Comparison of ENCODE assay signal across 8 mouse cellular contexts in genomic region chr2:32625212-32625872, GRCm38 (mm10). TPM values are rescaled to one million over a fixed set of nuclear protein-coding genes. Genes with fewer than 3 reads are reported as not detected.
DNase-seq lines count a peak whose midpoint lies in the region; ATAC-seq and TF ChIP-seq lines count a peak whose summit lies in the region.

No protein-coding gene starts in this region.

- H3K27ac ChIP-seq in hindbrain, embryonic 11.5 days (ENCODE audit: low read depth, low read length) = peak overlapping the region; percentile 68

- 2% methylated on average over 13 of the region's 13 CpGs for WGBS in hindbrain, embryonic 11.5 days
- WGBS in lung, adult 2 months = 11% methylated on average over 13 of the region's 13 CpGs

- no peaks in the 10 kb centered on the region for H3K36me3 ChIP-seq in hindbrain, embryonic 11.5 days (ENCODE audit: control insufficient read depth, insufficient read depth, low read length)

- H3K4me1 ChIP-seq in hindbrain, embryonic 11.5 days (replicated peaks; ENCODE audit: control insufficient read depth, insufficient read depth, low read length) = peaks cover 15% of the 10 kb centered on the region
- peaks cover 36% of the 10 kb centered on the region for H3K4me1 ChIP-seq in lung, adult 2 months (ENCODE audit: control insufficient read depth, insufficient read depth, low read length)

- peak overlapping the region; percentile 58 for H3K9ac ChIP-seq in hindbrain, embryonic 11.5 days (ENCODE audit: low read depth, low read length)

- no peaks in the 10 kb centered on the region for H3K9me3 ChIP-seq in hindbrain, embryonic 11.5 days (ENCODE audit: control insufficient read depth, low read length)

- peak overlapping the region; percentile 40 for H3K4me2 ChIP-seq in hindbrain, embryonic 11.5 days (replicated peaks; ENCODE audit: low read depth, low read length)

- TF ChIP-seq POLR2A in lung, adult 2 months (IDR thresholded peaks at IDR 0.05; ENCODE audit: borderline replicate concordance, extremely low read depth, low read depth, low read length) = no peak; the same call in 1 of the 2 replicates

- H3K4me3 ChIP-seq in hindbrain, embryonic 11.5 days (ENCODE audit: low read depth, low read length) = peak overlapping the region; percentile 3
- peak overlapping the region; percentile 31 for H3K4me3 ChIP-seq in lung, adult 2 months (replicated peaks; ENCODE audit: extremely low read depth, low read depth, low read length)

- H3K27me3 ChIP-seq in hindbrain, embryonic 11.5 days (ENCODE audit: control insufficient read depth, insufficient read depth, low read length) = no peaks in the 10 kb centered on the region

- peak; percentile 19; the same call in 1 of the 2 replicates for TF ChIP-seq CTCF in lung, adult 2 months (IDR thresholded peaks at IDR 0.05; ENCODE audit: insufficient read depth, low read length)

- peak; percentile 43 for ATAC-seq in hindbrain, embryonic 11.5 days (ENCODE audit: low FRiP score)

- DNase-seq in MN1 (ENCODE audit: low spot score) = peak; percentile 83
- peak; percentile 85 for DNase-seq in cerebellum, adult 8-10 months
- peak; percentile 87 to 94 for DNase-seq in frontal cortex, adult 2 months (ENCODE audit: extremely low spot score in 1 of 2, low spot score in 1 of 2)
- DNase-seq in hindbrain, embryonic 11.5 days (ENCODE audit: low spot score) = peak; percentile 80
- DNase-seq in layer of hippocampus, adult 9-11 months = peak; percentile 92
- DNase-seq in lung, adult 2 months = peak; percentile 65
- peak; percentile 79 for DNase-seq in retina, embryonic 14.5 days (ENCODE audit: low spot score)
- DNase-seq in spleen, postnatal 4 days (ENCODE audit: low spot score in 2 of 2) = no peak

RNA-seq across cellular contexts. Expression of gene Ak1, which starts 3.8 kb away (rescaled TPM):
- polyA plus RNA-seq in frontal cortex, adult 2 months (2012; rRNA removed) = 151 and 154 TPM in 2 replicates
- polyA plus RNA-seq in hindbrain, embryonic 11.5 days (2014; fragmentation: Nextera tagmentation; extraction: Ambion mirVana) = 23.4 and 23.9 TPM in 2 replicates
- 27.6 and 65.9 TPM in 2 replicates for polyA plus RNA-seq in lung, adult 2 months (2012; rRNA removed)

RNA-seq across cellular contexts. Expression of gene Eng, which starts 21.1 kb away (rescaled TPM):
- 34.7 and 37.7 TPM in 2 replicates for polyA plus RNA-seq in frontal cortex, adult 2 months (2012; rRNA removed)
- 18.1 and 23.1 TPM in 2 replicates for polyA plus RNA-seq in hindbrain, embryonic 11.5 days (2014; fragmentation: Nextera tagmentation; extraction: Ambion mirVana)
- 713 and 858 TPM in 2 replicates for polyA plus RNA-seq in lung, adult 2 months (2012; rRNA removed)

RNA-seq across cellular contexts. Expression of gene St6galnac6, which starts 25.8 kb away (rescaled TPM):
- polyA plus RNA-seq in frontal cortex, adult 2 months (2012; rRNA removed) = 98.8 and 112 TPM in 2 replicates
- 3.2 and 5.0 TPM in 2 replicates for polyA plus RNA-seq in hindbrain, embryonic 11.5 days (2014; fragmentation: Nextera tagmentation; extraction: Ambion mirVana)
- polyA plus RNA-seq in lung, adult 2 months (2012; rRNA removed) = 59.0 and 59.8 TPM in 2 replicates

RNA-seq across cellular contexts. Expression of gene St6galnac4, which starts 38.4 kb away (rescaled TPM):
- polyA plus RNA-seq in frontal cortex, adult 2 months (2012; rRNA removed) = 32.4 and 34.4 TPM in 2 replicates
- polyA plus RNA-seq in hindbrain, embryonic 11.5 days (2014; fragmentation: Nextera tagmentation; extraction: Ambion mirVana) = 12.9 and 13.4 TPM in 2 replicates
- polyA plus RNA-seq in lung, adult 2 months (2012; rRNA removed) = 39.5 and 40.4 TPM in 2 replicates

RNA-seq across cellular contexts. Expression of gene 9430097D07Rik, which starts 49.9 kb away (rescaled TPM):
- polyA plus RNA-seq in frontal cortex, adult 2 months (2012; rRNA removed) = 0.38 and 0.46 TPM in 2 replicates
- polyA plus RNA-seq in hindbrain, embryonic 11.5 days (2014; fragmentation: Nextera tagmentation; extraction: Ambion mirVana) = 0.37 and 0.42 TPM in 2 replicates
- not detected in 2 replicates for polyA plus RNA-seq in lung, adult 2 months (2012; rRNA removed)

Comparison
In these comparisons a context has a peak if more than half of its experiments do, and no peak if none do; other contexts are left out.
1. DNase-seq: peak in MN1 (single experiment), cerebellum, adult 8-10 months (single experiment), frontal cortex, adult 2 months (2 of 2), hindbrain, embryonic 11.5 days (single experiment), layer of hippocampus, adult 9-11 months (single experiment), lung, adult 2 months (single experiment) and retina, embryonic 14.5 days (single experiment); none in spleen, postnatal 4 days (0 of 2).
2. RNA of gene Eng, which starts 21.1 kb away (polyA plus RNA-seq): 713 to 858 TPM in lung, adult 2 months; 34.7 to 37.7 TPM in frontal cortex, adult 2 months and 18.1 to 23.1 TPM in hindbrain, embryonic 11.5 days; every median in the first group is over 10 times any median in the second.